Mouse (Mus musculus) midbrain, embryonic 13.5 days (tissue): ENCODE data around the gene Cavin4. TPM values are rescaled to one million over a fixed set of nuclear protein-coding genes. Genes with fewer than 3 reads are reported as not detected.
A peak's percentile ranks its signal among the peaks of the same experiment; 100 is the strongest.
"Not testable (repeated sequence)": the region's sequence is repeated elsewhere in the genome, so short reads cannot be mapped to it uniquely, and the experiment has no call there.

ENCODE experiments used
- ATAC-seq: fragments of 200-750 bp; cut with Nextera tagmentation; 2 replicates; pipeline ENCODE4 v1.8.0; 2017; ENCODE audit warnings: mild to moderate bottlenecking, moderate TSS enrichment, moderate library complexity
- H3K27ac ChIP-seq: fragments of 300-500 bp; sonication (generic); 2 replicates; pipeline ENCODE4 v1.5.1; 2015; ENCODE audit warnings: inconsistent platforms, mild to moderate bottlenecking, moderate library complexity
- H3K27me3 ChIP-seq: fragments of 300-500 bp; sonication (generic); 2 replicates; pipeline ENCODE4 v1.6.1; 2015; ENCODE audit warnings: mild to moderate bottlenecking, inconsistent platforms
- H3K36me3 ChIP-seq: fragments of 300-500 bp; sonication (generic); 2 replicates; pipeline ENCODE4 v1.6.1; 2015; ENCODE audit warnings: mild to moderate bottlenecking, inconsistent platforms
- H3K4me1 ChIP-seq: fragments of 300-500 bp; sonication (generic); replicated peaks from 2 replicates; pipeline ENCODE4 v1.6.1; 2015; ENCODE audit warnings: inconsistent platforms
- H3K4me2 ChIP-seq: fragments of 300-500 bp; sonication (generic); replicated peaks from 2 replicates; pipeline ENCODE4 v1.6.1; 2015; ENCODE audit warnings: moderate library complexity, mild to moderate bottlenecking, inconsistent platforms
- H3K4me3 ChIP-seq: fragments of 300-500 bp; sonication (generic); replicated peaks from 2 replicates; pipeline ENCODE4 v1.5.1; 2015; ENCODE audit warnings: mild to moderate bottlenecking, inconsistent platforms
- H3K9ac ChIP-seq: fragments of 300-500 bp; sonication (generic); replicated peaks from 2 replicates; pipeline ENCODE4 v1.6.1; 2015; ENCODE audit warnings: mild to moderate bottlenecking, inconsistent platforms
- H3K9me3 ChIP-seq: fragments of 300-500 bp; sonication (generic); 2 replicates; pipeline ENCODE4 v1.6.1; 2016; ENCODE audit warnings: mild to moderate bottlenecking, inconsistent platforms
- WGBS: fragments of 180-500 bp; shearing (Covaris S2); methylation state at CpG from one replicate; pipeline ENCODE4 v1.1.7; 2015; 5-methylcytosine and 5-hydroxymethylcytosine counted together
- polyA plus RNA-seq: library from polyadenylated mRNA; unstranded; fragments of >200 nt; fragmentation: Nextera tagmentation; extraction: Ambion mirVana; gene quantifications from 2 replicates; pipeline ENCODE4 v1.2.1, GENCODE M21; 2015

Gene Cavin4
- polyA plus RNA-seq, 1 experiment from 2014 or later: 2.8 TPM

GRCm38 (mm10) chr4:48676570-48677185 is 13.4 kb downstream of the Cavin4 start:
- H3K4me3 ChIP-seq: no peak overlapping the region
- H3K36me3 ChIP-seq: peaks cover 43% of the 10 kb centered on the region

GRCm38 (mm10) chr4:48677276-48677675 is 14.0 kb downstream of the Cavin4 start:
- H3K27me3 ChIP-seq: no peaks in the 10 kb centered on the region
- peaks cover 37% of the 10 kb centered on the region for H3K36me3 ChIP-seq
- H3K9ac ChIP-seq: no peak overlapping the region
- 94% methylated on average over 8 of the region's 8 CpGs for WGBS
- no peak overlapping the region for H3K4me2 ChIP-seq
- H3K4me3 ChIP-seq: no peak overlapping the region
- ATAC-seq: no peak
- H3K4me1 ChIP-seq: peaks cover 6% of the 10 kb centered on the region; the same call in 1 of the 2 replicates
- no peak overlapping the region for H3K27ac ChIP-seq
- H3K9me3 ChIP-seq: no peaks in the 10 kb centered on the region

More at GRCm38 (mm10) chr4:48676570-48677185, 13.4 kb downstream of the Cavin4 start:
- H3K9ac ChIP-seq: no peak overlapping the region
- peaks cover 6% of the 10 kb centered on the region; the same call in 1 of the 2 replicates for H3K4me1 ChIP-seq
- 87% methylated on average over 13 of the region's 13 CpGs for WGBS
- 0 out of 2 replicates have a peak overlapping the region, but pooled peaks have one; percentile 6 for H3K27ac ChIP-seq
- H3K9me3 ChIP-seq: no peaks in the 10 kb centered on the region
- H3K4me2 ChIP-seq: no peak overlapping the region
- no peak for ATAC-seq
- H3K27me3 ChIP-seq: no peaks in the 10 kb centered on the region

GRCm38 (mm10) chr4:48677812-48678211 is 14.5 kb downstream of the Cavin4 start:
- no peak overlapping the region for H3K27ac ChIP-seq
- no peaks in the 10 kb centered on the region for H3K9me3 ChIP-seq
- ATAC-seq: 0 out of 2 replicates have a peak, but pooled peaks have one; percentile 4
- H3K27me3 ChIP-seq: no peaks in the 10 kb centered on the region
- peaks cover 6% of the 10 kb centered on the region; the same call in 1 of the 2 replicates for H3K4me1 ChIP-seq
- no peak overlapping the region for H3K4me2 ChIP-seq
- H3K9ac ChIP-seq: no peak overlapping the region
- no peak overlapping the region for H3K4me3 ChIP-seq
- WGBS: 85% methylated on average over 2 of the region's 2 CpGs
- H3K36me3 ChIP-seq: peaks cover 32% of the 10 kb centered on the region

GRCm38 (mm10) chr4:48678793-48679192 is 15.5 kb downstream of the Cavin4 start:
- Histone ChIP-seq H3K4me3 (no peak overlapping the region), H3K4me2 (no peak overlapping the region), H3K9me3 (no peaks in the 10 kb centered on the region), H3K4me1 (peaks cover 6% of the 10 kb centered on the region; the same call in 1 of the 2 replicates), H3K27me3 (no peaks in the 10 kb centered on the region), H3K9ac (no peak overlapping the region), H3K27ac (no peak overlapping the region), H3K36me3 (peaks cover 22% of the 10 kb centered on the region)
- no peak for ATAC-seq
- 91% methylated on average over 9 of the region's 9 CpGs for WGBS

GRCm38 (mm10) chr4:48679728-48680127 is 16.4 kb downstream of the Cavin4 start:
- not testable (repeated sequence) for H3K4me2 ChIP-seq, H3K9ac ChIP-seq, H3K27me3 ChIP-seq, H3K27ac ChIP-seq, H3K4me3 ChIP-seq, H3K9me3 ChIP-seq, H3K4me1 ChIP-seq, ATAC-seq
- H3K36me3 ChIP-seq: peaks cover 14% of the 10 kb centered on the region
- 75% methylated on average over 5 of the region's 6 CpGs for WGBS

GRCm38 (mm10) chr4:48680214-48680613 is 16.9 kb downstream of the Cavin4 start:
- ATAC-seq: no peak
- peaks cover 9% of the 10 kb centered on the region for H3K36me3 ChIP-seq
- H3K4me2 ChIP-seq: no peak overlapping the region
- H3K27me3 ChIP-seq: no peaks in the 10 kb centered on the region
- no peak overlapping the region; the same call in 1 of the 2 replicates for H3K27ac ChIP-seq
- H3K4me3 ChIP-seq: no peak overlapping the region
- peaks cover 6% of the 10 kb centered on the region; the same call in 1 of the 2 replicates for H3K4me1 ChIP-seq
- no peaks in the 10 kb centered on the region for H3K9me3 ChIP-seq
- 74% methylated on average over 7 of the region's 7 CpGs for WGBS
- H3K9ac ChIP-seq: no peak overlapping the region

GRCm38 (mm10) chr4:48680648-48681343 is 17.5 kb downstream of the Cavin4 start:
- ATAC-seq: peak; percentile 60; the same call in 1 of the 2 replicates
- WGBS: 47% methylated on average over 10 of the region's 11 CpGs
- no peak overlapping the region for H3K27ac ChIP-seq
- peaks cover 8% of the 10 kb centered on the region for H3K36me3 ChIP-seq
- no peaks in the 10 kb centered on the region for H3K9me3 ChIP-seq
- peaks cover 6% of the 10 kb centered on the region; the same call in 1 of the 2 replicates for H3K4me1 ChIP-seq
- no peak overlapping the region for H3K4me2 ChIP-seq
- no peak overlapping the region for H3K4me3 ChIP-seq
- no peak overlapping the region for H3K9ac ChIP-seq
- H3K27me3 ChIP-seq: no peaks in the 10 kb centered on the region

- Histone ChIP-seq H3K27me3 (no peaks in the 10 kb centered on the region), H3K4me3 (no peak overlapping the region), H3K9ac (no peak overlapping the region), H3K36me3 (no peaks in the 10 kb centered on the region), H3K4me1 (peaks cover 6% of the 10 kb centered on the region; the same call in 1 of the 2 replicates), H3K4me2 (no peak overlapping the region), H3K27ac (no peak overlapping the region), H3K9me3 (no peaks in the 10 kb centered on the region)
- no peak for ATAC-seq
- 76% methylated on average over 8 of the region's 8 CpGs for WGBS
These were observed 19.8 kb downstream of the Cavin4 start for GRCm38 (mm10) chr4:48683126-48683525.

GRCm38 (mm10) chr4:48683633-48684209 is 20.4 kb downstream of the Cavin4 start:
- not testable (repeated sequence) for H3K4me2 ChIP-seq, H3K4me1 ChIP-seq, H3K27ac ChIP-seq, H3K27me3 ChIP-seq, ATAC-seq, H3K9me3 ChIP-seq, H3K36me3 ChIP-seq, H3K4me3 ChIP-seq, H3K9ac ChIP-seq
- WGBS: 94% methylated on average over 15 of the region's 21 CpGs

- Histone ChIP-seq H3K27ac (no peak overlapping the region), H3K4me2 (no peak overlapping the region), H3K4me3 (no peak overlapping the region), H3K27me3 (no peaks in the 10 kb centered on the region), H3K9ac (no peak overlapping the region), H3K9me3 (no peaks in the 10 kb centered on the region), H3K36me3 (no peaks in the 10 kb centered on the region), H3K4me1 (peaks cover 6% of the 10 kb centered on the region; the same call in 1 of the 2 replicates)
- ATAC-seq: no peak
- 87% methylated on average over 7 of the region's 7 CpGs for WGBS
These were observed 21.4 kb downstream of the Cavin4 start for GRCm38 (mm10) chr4:48684593-48685187.

- Histone ChIP-seq H3K4me2 (no peak overlapping the region), H3K4me1 (peaks cover 10% of the 10 kb centered on the region), H3K9ac (no peak overlapping the region), H3K9me3 (no peaks in the 10 kb centered on the region), H3K4me3 (no peak overlapping the region), H3K27ac (no peak overlapping the region), H3K27me3 (no peaks in the 10 kb centered on the region), H3K36me3 (no peaks in the 10 kb centered on the region)
- no peak for ATAC-seq
- 83% methylated on average over 6 of the region's 6 CpGs for WGBS
These were observed 24.8 kb downstream of the Cavin4 start for GRCm38 (mm10) chr4:48688148-48688547.

GRCm38 (mm10) chr4:48690640-48691039 is 27.3 kb downstream of the Cavin4 start:
- Histone ChIP-seq H3K9ac (no peak overlapping the region), H3K27me3 (no peaks in the 10 kb centered on the region), H3K9me3 (no peaks in the 10 kb centered on the region), H3K4me1 (peaks cover 10% of the 10 kb centered on the region), H3K36me3 (no peaks in the 10 kb centered on the region), H3K4me3 (no peak overlapping the region), H3K4me2 (no peak overlapping the region), H3K27ac (no peak overlapping the region)
- WGBS: 88% methylated on average over 9 of the region's 9 CpGs
- ATAC-seq: no peak
